Mouse (Mus musculus) frontal cortex, adult (tissue): Measurements from ENCODE around the gene Enah.

ENCODE experiments used
- ATAC-seq: cut with Nextera tagmentation; 2 replicates; pipeline ENCODE4 v1.9.2; 2017; ENCODE audit warnings: mild to moderate bottlenecking, moderate library complexity, mixed read lengths; ENCODE audit not compliant: low TSS enrichment

Enah gene

GRCm38 (mm10) chr1:182019926-182020801, at the start of gene Enah:
Enah (minus strand) TSS chr1:182019990.
- ATAC-seq = peak; percentile 55

DNA sequence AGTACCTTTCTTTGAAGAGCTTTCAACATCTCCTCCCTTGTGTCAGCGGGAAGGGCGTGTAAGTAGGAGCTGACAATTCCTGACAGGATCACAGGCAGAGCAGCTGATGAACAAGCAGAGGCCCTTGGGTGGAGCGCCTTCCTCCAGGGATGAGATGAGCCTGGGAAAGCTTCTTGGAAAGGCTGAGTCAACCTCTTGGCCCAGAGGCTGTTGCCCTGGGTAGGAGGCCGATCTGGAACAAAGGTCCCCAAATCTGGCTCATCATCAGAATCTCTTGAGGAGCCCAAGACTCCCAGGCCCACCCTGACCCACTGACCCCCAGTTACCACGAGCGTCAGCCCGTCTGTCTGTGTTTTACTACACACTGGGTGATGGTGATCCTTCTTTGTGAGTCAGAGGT, 48.3 kb upstream of the Enah start:
- no peak for ATAC-seq

DNA sequence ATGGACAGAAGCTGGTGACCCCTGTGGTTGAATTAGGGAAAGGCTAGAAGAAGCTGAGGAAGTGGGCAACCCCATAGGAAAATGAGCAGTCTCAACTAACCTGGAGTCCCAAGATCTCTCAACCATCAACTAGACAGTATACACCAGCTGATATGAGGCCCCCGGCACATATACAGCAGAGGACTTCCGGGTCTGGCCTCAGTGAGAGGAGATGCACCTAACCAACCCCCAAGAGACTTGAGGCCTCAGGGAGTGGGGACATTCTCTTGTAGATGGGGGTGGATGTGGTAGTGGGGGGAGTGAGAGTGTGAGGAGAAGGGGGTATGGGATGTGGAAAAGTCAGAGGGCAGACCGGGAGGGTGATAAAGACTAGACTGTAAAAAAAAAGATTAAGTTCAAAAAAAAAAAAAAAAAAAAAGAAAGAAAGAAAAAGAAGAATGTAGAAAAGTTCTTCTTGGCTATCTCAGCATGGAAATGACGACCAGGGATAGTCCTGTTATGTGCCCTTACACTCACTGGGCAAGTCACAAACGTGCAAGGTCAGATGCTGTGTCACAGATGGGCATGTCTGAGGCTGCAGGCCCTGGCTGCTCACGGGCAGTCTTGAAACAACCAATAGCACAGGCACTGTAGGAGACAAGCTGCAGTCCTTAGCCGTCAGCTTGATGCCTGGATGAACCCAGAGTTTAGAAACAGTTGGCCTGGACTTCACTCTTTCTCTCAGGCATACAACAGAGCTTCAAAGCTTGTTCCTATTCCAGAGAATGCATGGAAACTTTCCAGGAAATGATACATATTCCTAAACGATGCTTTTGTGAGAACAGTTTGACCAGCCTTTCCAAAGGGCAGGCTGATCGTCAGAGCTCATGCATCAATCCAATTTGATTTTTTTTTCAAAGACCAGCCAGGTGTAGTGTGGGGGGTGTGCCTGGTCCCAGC, 47.0 kb upstream of the Enah start:
- no peak for ATAC-seq

- ATAC-seq = no peak
Observed at GRCm38 (mm10) chr1:182063716-182064115, 43.9 kb upstream of the Enah start.

DNA sequence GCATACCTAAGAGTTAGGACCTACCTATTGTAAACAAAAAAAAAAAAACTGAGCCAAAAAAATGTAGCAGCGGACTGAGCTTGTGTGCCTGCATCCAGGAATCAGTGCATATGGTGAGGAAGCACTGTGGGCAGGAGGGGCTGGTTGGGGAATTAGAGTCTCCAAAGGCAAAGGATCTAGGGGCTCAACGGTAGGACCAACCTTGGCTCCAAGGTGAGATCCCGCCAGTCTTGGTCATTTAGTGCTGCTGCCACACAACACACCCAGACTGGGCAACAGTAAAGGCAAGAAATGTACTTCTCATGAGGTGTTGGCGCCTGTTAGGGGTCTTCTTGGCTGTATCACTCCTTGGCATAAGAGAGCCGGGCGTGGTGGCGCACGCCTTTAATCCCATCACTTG, 43.0 kb upstream of the Enah start:
- ATAC-seq = no peak

GRCm38 (mm10) chr1:182061203-182061602, 41.4 kb upstream of the Enah start:
- ATAC-seq = no peak

DNA sequence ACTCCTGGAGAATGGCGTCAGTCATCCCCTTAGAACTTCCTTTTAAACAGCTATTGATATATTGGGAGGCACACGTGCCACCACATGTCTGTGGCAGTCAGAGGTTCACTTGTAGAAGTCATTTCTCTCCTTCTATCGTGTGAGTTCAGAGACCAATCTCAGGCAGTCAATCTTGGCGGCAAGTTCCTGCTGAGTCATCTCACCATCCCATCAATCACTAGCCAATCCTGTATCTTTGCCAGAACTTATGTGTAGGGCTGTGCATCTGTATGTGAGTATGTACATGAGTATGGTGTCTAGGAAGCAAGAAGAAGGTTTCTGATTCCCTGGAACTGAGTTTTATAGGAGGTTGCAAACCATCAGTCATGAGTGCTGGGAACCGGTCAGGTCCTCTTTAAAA, 40.0 kb upstream of the Enah start:
- no peak for ATAC-seq

DNA sequence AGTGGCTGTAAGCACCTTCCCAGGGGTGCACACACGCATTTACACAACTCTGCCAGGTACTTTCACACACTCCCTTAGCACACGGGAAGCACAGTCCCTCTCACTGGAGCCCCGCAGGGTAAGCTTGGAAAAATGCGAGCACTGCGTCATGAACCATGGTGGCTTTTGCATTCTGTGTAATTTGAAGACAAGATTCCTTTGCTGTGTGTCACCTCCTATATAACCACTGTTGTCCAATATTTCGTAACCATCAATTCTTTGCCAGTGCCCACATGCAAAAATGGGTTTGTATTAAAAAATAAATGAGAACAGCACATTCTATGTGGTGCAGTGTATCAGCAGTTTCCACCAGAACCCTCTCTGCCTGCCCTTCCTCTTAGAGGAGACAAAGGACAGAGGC, 38.2 kb upstream of the Enah start:
- ATAC-seq = no peak

DNA sequence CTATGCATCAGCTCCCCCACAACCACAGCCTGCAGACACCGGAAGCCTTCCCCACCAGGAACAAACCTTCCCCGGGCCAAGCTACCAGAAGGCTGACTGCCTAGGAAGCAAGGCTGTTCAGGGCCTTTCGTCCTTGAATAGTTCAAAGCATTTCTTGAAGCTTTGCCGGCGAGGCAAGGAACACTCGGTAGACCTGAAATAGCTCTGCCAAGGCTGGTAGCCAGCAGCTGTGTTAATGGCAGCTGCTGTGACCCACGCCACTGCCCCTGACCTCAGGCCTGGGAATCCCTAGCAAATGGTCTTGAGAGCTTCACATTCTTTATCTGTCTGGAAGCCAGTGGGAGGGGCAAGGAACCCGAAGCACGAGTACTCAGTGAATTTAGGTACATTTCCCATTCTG, 35.3 kb upstream of the Enah start:
- ATAC-seq = no peak

DNA sequence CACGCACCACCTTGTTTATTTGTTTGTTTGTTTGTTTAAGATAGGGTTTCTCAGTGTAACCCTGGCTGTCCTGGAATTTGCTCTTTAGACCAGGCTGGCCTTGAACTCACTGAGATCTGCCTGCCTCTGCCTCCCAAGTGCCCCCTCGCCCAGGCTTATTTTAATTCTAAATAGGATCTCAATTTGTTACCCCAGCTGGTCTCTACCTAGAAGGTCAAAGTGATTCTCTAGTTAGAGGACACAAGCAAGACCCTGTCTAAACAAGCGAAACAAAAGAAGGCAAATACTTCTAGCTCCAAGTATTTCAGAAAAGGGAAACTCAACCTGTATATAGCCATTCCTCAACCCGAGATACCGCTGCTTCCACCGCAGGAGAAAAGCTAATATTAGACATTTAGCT, 34.9 kb upstream of the Enah start:
- ATAC-seq = no peak

GRCm38 (mm10) chr1:182052973-182053372, 33.2 kb upstream of the Enah start:
- no peak for ATAC-seq

GRCm38 (mm10) chr1:182052385-182052784, 32.6 kb upstream of the Enah start:
- ATAC-seq = no peak

DNA sequence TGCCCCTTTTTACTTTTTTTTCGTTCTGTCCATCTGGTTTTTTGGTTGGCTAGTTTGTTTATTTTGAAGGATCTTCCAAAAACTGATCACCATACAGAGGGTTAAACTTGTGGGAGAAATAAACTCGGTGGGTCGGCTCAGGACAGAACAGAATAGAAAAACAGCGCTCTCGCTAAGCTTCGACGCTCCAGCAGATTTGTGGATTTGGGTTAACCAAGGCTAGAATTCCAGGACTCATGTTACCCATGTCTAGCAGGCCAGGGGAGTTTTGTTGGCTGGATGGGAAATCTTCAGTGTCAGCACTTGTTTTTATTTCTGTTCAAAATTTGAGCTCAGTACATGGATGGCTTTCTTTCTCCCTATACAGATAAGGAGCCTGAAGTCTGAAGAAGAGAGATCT, 30.0 kb upstream of the Enah start:
- ATAC-seq = no peak

DNA sequence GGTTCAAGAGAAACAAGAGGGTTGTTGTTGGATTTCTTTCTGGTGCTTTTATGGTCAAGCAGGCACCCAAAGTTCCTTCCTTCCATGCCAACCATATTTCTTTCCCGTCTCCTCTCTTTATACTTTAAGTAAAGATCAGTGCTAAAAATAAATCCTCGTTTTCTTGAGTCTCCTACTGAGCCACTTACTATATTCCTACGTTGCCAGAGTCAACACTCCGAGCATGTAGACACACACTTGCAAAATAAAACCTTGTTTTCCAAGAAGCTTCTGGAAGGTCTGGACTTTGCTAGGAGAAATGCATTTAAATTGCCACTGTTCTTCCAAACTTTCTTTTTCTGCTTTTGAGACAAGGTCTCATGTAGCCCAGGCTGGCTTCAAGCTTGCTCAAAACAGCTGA, 28.3 kb upstream of the Enah start:
- no peak for ATAC-seq

- ATAC-seq = no peak
Observed at GRCm38 (mm10) chr1:182047016-182047690, 27.4 kb upstream of the Enah start.

DNA sequence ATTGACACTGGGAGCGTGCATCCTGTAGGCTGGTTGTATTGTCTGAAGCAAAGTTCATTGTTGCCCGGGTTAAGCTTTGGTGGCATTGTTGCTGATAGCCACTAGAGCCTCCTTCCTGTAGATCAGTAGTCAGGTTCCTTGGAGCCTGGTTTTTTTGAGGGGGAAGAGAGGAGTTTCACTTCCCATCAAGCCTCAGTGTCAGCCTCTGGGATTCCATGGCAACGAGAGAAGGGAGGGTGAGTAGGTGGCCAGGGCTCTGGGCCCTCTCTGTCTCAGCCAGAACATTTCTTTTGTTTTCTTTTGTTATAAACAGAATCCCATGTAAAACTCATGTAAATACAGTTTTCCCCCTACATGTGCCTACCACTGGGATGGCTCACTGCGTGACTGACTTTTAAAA, 25.4 kb upstream of the Enah start:
- peak; percentile 85 for ATAC-seq

DNA sequence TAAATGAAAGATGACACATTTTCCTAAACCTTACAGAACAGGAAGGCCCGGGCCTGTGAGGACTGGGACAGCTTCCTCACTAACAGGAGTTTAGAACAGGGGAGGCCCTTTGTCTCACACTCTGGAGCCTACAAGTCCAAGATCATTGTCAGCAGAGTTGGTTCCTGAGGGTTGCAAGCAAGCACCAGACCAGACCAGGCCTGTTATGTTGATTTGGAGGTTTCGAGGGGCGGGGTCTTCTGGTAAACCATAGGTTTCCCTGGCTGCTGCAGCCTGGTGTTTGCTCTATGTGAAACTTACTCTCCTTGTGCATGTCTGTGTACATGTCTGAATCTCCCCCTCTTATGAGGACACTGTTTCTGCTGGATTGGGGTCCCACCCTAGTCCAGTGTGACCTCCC, 20.7 kb upstream of the Enah start:
- no peak for ATAC-seq

DNA sequence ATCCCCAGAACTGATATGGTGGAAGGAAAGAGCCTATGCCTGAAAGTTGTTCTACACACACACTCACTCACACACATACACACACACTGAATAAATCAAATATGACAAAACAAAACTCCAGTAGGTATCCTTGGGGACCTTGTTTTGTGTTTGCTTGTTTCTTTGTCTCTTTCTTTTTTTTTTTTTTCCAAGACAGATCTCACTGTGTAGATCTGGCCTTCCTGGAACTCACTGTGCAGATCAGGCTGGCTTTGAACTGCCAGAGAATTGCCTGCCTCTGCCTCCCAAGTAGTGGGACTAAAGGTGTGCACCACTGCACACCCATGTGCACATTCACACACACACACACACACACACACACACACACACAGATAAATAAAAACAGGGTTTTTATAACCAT, 12.0 kb upstream of the Enah start:
- ATAC-seq = no peak

DNA sequence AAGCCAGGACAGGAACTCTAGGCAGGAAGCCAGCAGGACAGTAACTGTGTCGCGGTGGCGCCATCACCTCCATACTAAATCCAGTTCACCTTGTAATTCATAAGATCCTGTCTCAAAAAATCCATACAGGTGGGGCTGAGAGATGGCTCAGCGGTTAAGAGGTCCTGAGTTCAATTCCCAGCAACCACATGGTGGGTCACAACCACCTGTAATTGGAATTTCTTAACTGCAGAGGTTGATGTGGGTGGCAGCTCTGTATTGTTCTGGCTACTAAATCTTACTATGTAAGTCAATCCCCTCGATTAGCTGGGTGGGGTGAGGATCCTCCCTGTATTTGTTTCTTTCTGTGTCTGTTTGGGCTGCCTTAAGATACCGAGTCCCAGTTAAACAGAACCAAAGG, 11.3 kb upstream of the Enah start:
- ATAC-seq = no peak

DNA sequence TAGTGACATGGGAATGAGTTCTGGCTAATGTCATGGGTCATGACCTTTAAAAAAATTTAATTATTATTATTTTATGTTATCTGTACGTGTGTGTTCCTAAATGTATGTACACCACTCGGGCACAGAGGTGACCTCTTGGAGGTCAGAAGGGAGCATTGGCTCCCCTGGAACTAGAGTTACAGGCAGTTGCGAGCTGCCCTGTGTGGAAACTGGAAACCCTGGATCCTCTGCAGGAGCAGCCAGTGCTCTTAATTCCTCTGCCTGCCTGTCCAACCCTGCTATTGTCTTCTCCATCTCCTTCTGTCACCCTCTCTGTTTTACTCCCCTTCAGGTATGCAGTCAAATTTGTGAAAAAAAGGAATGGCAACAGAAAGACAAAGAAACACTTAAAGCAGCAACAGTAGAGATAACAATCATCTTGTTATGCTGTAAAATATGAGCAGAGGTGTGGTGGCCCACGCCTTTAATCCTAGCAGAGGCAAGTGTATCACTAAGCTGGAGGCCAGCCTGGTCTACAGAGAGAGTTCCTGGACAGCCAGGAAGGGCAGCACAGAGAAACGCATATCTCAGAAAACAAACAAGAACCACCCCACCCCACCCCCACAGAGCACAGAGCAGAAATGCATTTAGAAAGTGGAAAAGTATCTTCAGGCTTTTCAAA, 10.3 kb upstream of the Enah start:
- ATAC-seq = no peak
